Mouse (Mus musculus): ENCODE measurements around the gene Tubb2a. TPM values are rescaled to one million over a fixed set of nuclear protein-coding genes. Genes with fewer than 3 reads are reported as not detected.
"Not testable (repeated sequence)": the region's sequence is repeated elsewhere in the genome, so short reads cannot be mapped to it uniquely, and the experiment has no call there.

The Tubb2a gene
- polyA plus RNA-seq, 1 experiment = 850 TPM

GRCm38 (mm10) chr13:34087052-34087812 lies 9.4 kb upstream of the Tubb2a start:
- peak in 1 of 2 experiments; percentile 36 for DNase-seq
- Histone ChIP-seq H3K27me3 (ENCODE audit: control insufficient read depth, insufficient read depth, low read length) (no peaks in the 10 kb centered on the region), H3K27ac (ENCODE audit: insufficient read depth, low read length) (no peak overlapping the region), H3K4me1 (ENCODE audit: control insufficient read depth, insufficient read depth, low read length) (peaks cover 10% of the 10 kb centered on the region), H3K4me3 (replicated peaks; ENCODE audit: insufficient read depth, low read depth, low read length) (no peak overlapping the region)
- 18% methylated on average over 7 of the region's 7 CpGs for WGBS
- TF ChIP-seq CTCF (IDR thresholded peaks at IDR 0.05; ENCODE audit: borderline replicate concordance, insufficient read depth, low read depth, low read length) = no peak
- TF ChIP-seq POLR2A (IDR thresholded peaks at IDR 0.05; ENCODE audit: borderline replicate concordance, insufficient read depth, low read length) = no peak

- Histone ChIP-seq H3K27me3 (ENCODE audit: control insufficient read depth, insufficient read depth, low read length) (no peaks in the 10 kb centered on the region), H3K4me3 (replicated peaks; ENCODE audit: insufficient read depth, low read depth, low read length) (no peak overlapping the region), H3K27ac (ENCODE audit: insufficient read depth, low read length) (no peak overlapping the region), H3K4me1 (ENCODE audit: control insufficient read depth, insufficient read depth, low read length) (peaks cover 10% of the 10 kb centered on the region)
- WGBS = 65% methylated on average over 9 of the region's 9 CpGs
- TF ChIP-seq CTCF (IDR thresholded peaks at IDR 0.05; ENCODE audit: borderline replicate concordance, insufficient read depth, low read depth, low read length) = no peak
- DNase-seq = no peak
Measured at GRCm38 (mm10) chr13:34084026-34084750, 6.4 kb upstream of the Tubb2a start.

- Histone ChIP-seq H3K27ac (ENCODE audit: insufficient read depth, low read length) (no peak overlapping the region), H3K4me3 (replicated peaks; ENCODE audit: insufficient read depth, low read depth, low read length) (no peak overlapping the region), H3K4me1 (ENCODE audit: control insufficient read depth, insufficient read depth, low read length) (peaks cover 2% of the 10 kb centered on the region), H3K27me3 (ENCODE audit: control insufficient read depth, insufficient read depth, low read length) (no peaks in the 10 kb centered on the region)
- 57% methylated on average over 4 of the region's 4 CpGs for WGBS
- DNase-seq = no peak
- TF ChIP-seq POLR2A (IDR thresholded peaks at IDR 0.05; ENCODE audit: borderline replicate concordance, insufficient read depth, low read length) (no peak), CTCF (IDR thresholded peaks at IDR 0.05; ENCODE audit: borderline replicate concordance, insufficient read depth, low read depth, low read length) (no peak)
Measured at GRCm38 (mm10) chr13:34081926-34082325, 4.1 kb upstream of the Tubb2a start.

GRCm38 (mm10) chr13:34079801-34080200 lies 2.0 kb upstream of the Tubb2a start:
- 88% methylated on average over 3 of the region's 3 CpGs for WGBS
- DNase-seq = no peak
- Histone ChIP-seq H3K4me3 (replicated peaks; ENCODE audit: insufficient read depth, low read depth, low read length) (no peak overlapping the region), H3K27ac (ENCODE audit: insufficient read depth, low read length) (no peak overlapping the region), H3K27me3 (ENCODE audit: control insufficient read depth, insufficient read depth, low read length) (no peaks in the 10 kb centered on the region), H3K4me1 (ENCODE audit: control insufficient read depth, insufficient read depth, low read length) (peaks cover 4% of the 10 kb centered on the region; the same call in 1 of the 2 replicates)
- TF ChIP-seq CTCF (IDR thresholded peaks at IDR 0.05; ENCODE audit: borderline replicate concordance, insufficient read depth, low read depth, low read length) (no peak), POLR2A (IDR thresholded peaks at IDR 0.05; ENCODE audit: borderline replicate concordance, insufficient read depth, low read length) (no peak)

DNA sequence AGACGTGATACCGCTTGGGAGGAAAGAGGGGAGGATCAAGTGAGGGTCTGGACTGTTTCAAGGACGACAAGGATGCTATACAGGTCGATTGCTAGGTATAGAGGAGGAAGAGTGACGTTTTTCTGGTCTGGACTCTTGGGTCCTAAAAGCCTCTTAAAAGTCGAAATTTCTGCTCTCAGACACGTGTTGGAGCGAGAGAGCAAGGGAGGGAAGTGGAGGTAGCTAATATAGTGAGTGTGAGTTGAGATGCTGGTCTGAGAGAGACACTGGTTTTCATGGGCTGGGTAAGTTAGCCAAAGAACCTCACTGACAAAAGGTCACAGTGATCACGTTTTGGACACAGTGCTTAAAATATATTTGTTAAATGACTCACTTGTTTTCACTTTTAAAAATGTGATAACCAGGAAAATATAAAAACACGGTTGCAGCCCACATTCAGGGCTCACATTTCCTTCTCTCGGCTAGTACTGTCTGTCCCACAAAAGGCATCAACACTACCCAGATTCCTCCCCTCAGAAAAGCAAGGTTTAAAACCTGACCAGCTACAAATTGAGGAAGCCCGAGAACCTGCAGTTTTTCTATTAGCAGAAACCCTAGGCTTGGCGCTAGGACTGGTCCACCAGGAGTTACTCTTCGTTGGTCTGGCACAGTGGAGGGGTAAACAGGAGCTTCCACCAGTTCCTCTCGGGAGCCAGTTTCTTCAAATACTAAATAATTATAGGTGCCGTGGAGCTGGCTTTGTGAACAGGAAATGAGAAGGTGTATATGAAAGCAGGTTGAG lies 883 bp upstream of the Tubb2a start:
- DNase-seq = no peak
- 49% methylated on average over 16 of the region's 16 CpGs for WGBS
- Histone ChIP-seq H3K4me3 (replicated peaks; ENCODE audit: insufficient read depth, low read depth, low read length) (peak overlapping the region; percentile 89), H3K4me1 (ENCODE audit: control insufficient read depth, insufficient read depth, low read length) (peaks cover 4% of the 10 kb centered on the region; the same call in 1 of the 2 replicates), H3K27ac (ENCODE audit: insufficient read depth, low read length) (no peak overlapping the region), H3K27me3 (ENCODE audit: control insufficient read depth, insufficient read depth, low read length) (no peaks in the 10 kb centered on the region)
- no peak for TF ChIP-seq POLR2A (IDR thresholded peaks at IDR 0.05; ENCODE audit: borderline replicate concordance, insufficient read depth, low read length)
- no peak for TF ChIP-seq CTCF (IDR thresholded peaks at IDR 0.05; ENCODE audit: borderline replicate concordance, insufficient read depth, low read depth, low read length)

GRCm38 (mm10) chr13:34076561-34077491 lies 981 bp downstream of the Tubb2a start:
- H3K4me1 ChIP-seq (ENCODE audit: control insufficient read depth, insufficient read depth, low read length) = peaks cover 4% of the 10 kb centered on the region; the same call in 1 of the 2 replicates
- no peak overlapping the region; the same call in 1 of the 2 replicates for H3K27ac ChIP-seq (ENCODE audit: insufficient read depth, low read length)
- TF ChIP-seq CTCF (IDR thresholded peaks at IDR 0.05; ENCODE audit: borderline replicate concordance, insufficient read depth, low read depth, low read length) = no peak
- TF ChIP-seq POLR2A (IDR thresholded peaks at IDR 0.05; ENCODE audit: borderline replicate concordance, insufficient read depth, low read length) = no peak
- WGBS = 15% methylated on average over 20 of the region's 20 CpGs
- peak overlapping the region; percentile 56 for H3K4me3 ChIP-seq (replicated peaks; ENCODE audit: insufficient read depth, low read depth, low read length)
- no peaks in the 10 kb centered on the region for H3K27me3 ChIP-seq (ENCODE audit: control insufficient read depth, insufficient read depth, low read length)
- DNase-seq = peak; percentile 46 to 51

DNA sequence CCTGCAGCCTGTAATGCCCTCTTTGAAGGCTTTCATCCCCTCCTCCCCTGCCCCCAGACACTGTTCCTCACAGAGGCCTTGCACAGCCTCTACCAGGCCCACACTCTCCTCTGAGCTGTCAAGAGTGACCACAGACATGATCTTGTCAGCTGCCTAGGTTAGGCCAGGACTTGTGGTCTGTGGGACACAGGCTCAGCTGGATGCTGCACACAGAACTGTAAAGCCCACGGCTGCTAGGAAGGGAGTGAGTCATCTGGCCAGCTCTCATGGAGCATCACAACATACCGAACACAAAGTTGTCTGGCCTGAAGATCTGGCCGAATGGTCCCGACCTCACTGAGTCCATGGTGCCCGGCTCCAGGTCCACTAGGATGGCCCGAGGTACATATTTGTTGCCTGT lies 1.9 kb downstream of the Tubb2a start:
- not testable (repeated sequence) for H3K27ac ChIP-seq (ENCODE audit: insufficient read depth, low read length); H3K27me3 ChIP-seq (ENCODE audit: control insufficient read depth, insufficient read depth, low read length); H3K4me1 ChIP-seq (ENCODE audit: control insufficient read depth, insufficient read depth, low read length); H3K4me3 ChIP-seq (replicated peaks; ENCODE audit: insufficient read depth, low read depth, low read length); DNase-seq
- 68% methylated on average over 6 of the region's 6 CpGs for WGBS

GRCm38 (mm10) chr13:34074441-34074840 lies 3.4 kb downstream of the Tubb2a start:
- not testable (repeated sequence) for DNase-seq; H3K27ac ChIP-seq (ENCODE audit: insufficient read depth, low read length); H3K27me3 ChIP-seq (ENCODE audit: control insufficient read depth, insufficient read depth, low read length); H3K4me3 ChIP-seq (replicated peaks; ENCODE audit: insufficient read depth, low read depth, low read length); H3K4me1 ChIP-seq (ENCODE audit: control insufficient read depth, insufficient read depth, low read length)
- WGBS = 96% methylated on average over 12 of the region's 17 CpGs
